Mouse (Mus musculus): ENCODE measurements around the gene Med26. TPM values are rescaled to one million over a fixed set of nuclear protein-coding genes. Genes with fewer than 3 reads are reported as not detected.
A peak's percentile ranks its signal among the peaks of the same experiment; 100 is the strongest.

The Med26 gene
- total RNA-seq, 1 experiment = 15.3 TPM

DNA sequence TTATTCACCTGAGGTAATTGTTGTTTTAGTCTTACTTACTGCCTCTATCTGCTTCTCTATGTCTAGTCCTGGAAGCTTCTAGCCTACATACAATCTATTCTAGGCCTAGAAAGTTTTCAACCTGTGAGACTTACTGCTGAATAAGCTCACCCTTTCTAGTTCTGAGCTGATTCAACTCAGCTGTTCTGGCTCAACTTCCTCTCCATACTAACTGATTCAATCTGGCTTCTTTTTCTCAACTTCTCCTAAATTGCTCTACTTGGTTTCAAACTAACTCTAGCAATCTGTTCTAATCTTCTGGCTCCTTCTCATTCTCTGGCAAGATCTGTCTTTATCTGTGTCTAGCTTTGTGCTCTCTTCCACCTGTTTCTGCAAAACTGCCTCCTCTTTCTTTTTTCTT lies 26.2 kb downstream of the Med26 start:
- no peaks in the 10 kb centered on the region for H3K9me3 ChIP-seq (ENCODE audit: control insufficient read depth, insufficient read depth, low read depth, low read length)
- peak overlapping the region; percentile 44; the same call in 1 of the 2 replicates for H3K27ac ChIP-seq (ENCODE audit: insufficient read depth, low read depth, low read length, poor library complexity, severe bottlenecking)
- H3K36me3 ChIP-seq (ENCODE audit: control insufficient read depth, insufficient read depth, low read length, poor library complexity, severe bottlenecking) = peaks cover 6% of the 10 kb centered on the region
- in situ Hi-C loops (cut with MboI; ENCODE audit: low sequenced_read_pairs in 2 of 2, unreplicated experiment in 2 of 2) = no loop called here
- H3K4me3 ChIP-seq (ENCODE audit: insufficient read depth in 1 of 2, low read depth in 1 of 2, low read length in 2 of 2, poor library complexity in 1 of 2, severe bottlenecking in 1 of 2) = no peak overlapping the region
- DNase-seq (ENCODE audit: low read depth, low spot score) = no peak
- TF ChIP-seq MAFK (IDR thresholded peaks at IDR 0.05; ENCODE audit: insufficient read depth, low read depth, low read length) (no peak), CHD2 (IDR thresholded peaks at IDR 0.05; ENCODE audit: low read depth, low read length) (no peak), HCFC1 (IDR thresholded peaks at IDR 0.05; ENCODE audit: borderline replicate concordance, insufficient read depth, low read length) (no peak), ZNF384 (IDR thresholded peaks at IDR 0.05; ENCODE audit: low read depth, low read length) (no peak), ZC3H11A (IDR thresholded peaks at IDR 0.05; ENCODE audit: borderline replicate concordance, low read depth, low read length) (no peak)
- H3K4me1 ChIP-seq (ENCODE audit: control insufficient read depth in 2 of 2, insufficient read depth in 2 of 2, low read length in 2 of 2, poor library complexity in 1 of 2) = peaks cover 3 to 11% of the 10 kb centered on the region in 2 experiments; a peak in 3 of 4 replicates
- H3K9ac ChIP-seq (ENCODE audit: insufficient read depth, low read depth, low read length, poor library complexity, severe bottlenecking) = no peak overlapping the region

DNA sequence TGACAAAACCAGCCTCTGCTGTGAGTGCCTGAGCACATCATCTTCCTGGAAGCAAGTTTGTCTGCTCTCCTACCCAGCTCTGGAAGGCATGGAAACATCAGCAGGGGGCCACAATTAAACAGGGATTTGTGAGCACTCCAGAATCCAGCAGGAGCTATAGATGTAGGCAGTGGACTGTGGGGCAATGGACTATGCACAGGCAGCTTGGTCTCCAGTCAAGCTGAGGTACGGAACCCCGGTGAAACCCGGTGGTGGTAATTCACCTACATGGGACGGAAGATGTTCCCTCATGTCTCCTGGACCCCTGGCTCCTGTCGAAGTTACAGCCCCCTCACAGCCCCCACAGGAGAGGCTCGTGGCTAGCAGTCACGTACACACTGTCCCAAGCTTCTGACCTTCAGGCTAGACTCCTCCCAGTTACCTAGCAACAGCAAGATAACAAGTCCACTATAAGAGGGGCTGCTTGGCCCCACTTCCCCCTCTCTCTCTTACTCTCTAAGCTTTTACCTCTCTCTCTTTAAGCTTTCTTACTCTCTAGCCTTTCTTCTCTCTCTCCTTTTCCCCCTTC lies 30.6 kb downstream of the Med26 start:
- Histone ChIP-seq H3K36me3 (ENCODE audit: control insufficient read depth, insufficient read depth, low read length, poor library complexity, severe bottlenecking) (peaks cover 11% of the 10 kb centered on the region; the same call in 1 of the 2 replicates), H3K4me1 (ENCODE audit: control insufficient read depth in 2 of 2, insufficient read depth in 2 of 2, low read length in 2 of 2, poor library complexity in 1 of 2) (peaks cover 3 to 7% of the 10 kb centered on the region in 2 experiments; a peak in 2 of 4 replicates), H3K4me3 (ENCODE audit: insufficient read depth in 1 of 2, low read depth in 1 of 2, low read length in 2 of 2, poor library complexity in 1 of 2, severe bottlenecking in 1 of 2) (no peak overlapping the region), H3K27ac (ENCODE audit: insufficient read depth, low read depth, low read length, poor library complexity, severe bottlenecking) (no peak overlapping the region), H3K9me3 (ENCODE audit: control insufficient read depth, insufficient read depth, low read depth, low read length) (no peaks in the 10 kb centered on the region), H3K9ac (ENCODE audit: insufficient read depth, low read depth, low read length, poor library complexity, severe bottlenecking) (no peak overlapping the region)
- no peak for TF ChIP-seq ZNF384 (IDR thresholded peaks at IDR 0.05; ENCODE audit: low read depth, low read length)
- TF ChIP-seq HCFC1 (IDR thresholded peaks at IDR 0.05; ENCODE audit: borderline replicate concordance, insufficient read depth, low read length) = no peak
- no peak for DNase-seq (ENCODE audit: low read depth, low spot score)
- in situ Hi-C loops (cut with MboI; ENCODE audit: low sequenced_read_pairs in 2 of 2, unreplicated experiment in 2 of 2) = no loop called here

DNA sequence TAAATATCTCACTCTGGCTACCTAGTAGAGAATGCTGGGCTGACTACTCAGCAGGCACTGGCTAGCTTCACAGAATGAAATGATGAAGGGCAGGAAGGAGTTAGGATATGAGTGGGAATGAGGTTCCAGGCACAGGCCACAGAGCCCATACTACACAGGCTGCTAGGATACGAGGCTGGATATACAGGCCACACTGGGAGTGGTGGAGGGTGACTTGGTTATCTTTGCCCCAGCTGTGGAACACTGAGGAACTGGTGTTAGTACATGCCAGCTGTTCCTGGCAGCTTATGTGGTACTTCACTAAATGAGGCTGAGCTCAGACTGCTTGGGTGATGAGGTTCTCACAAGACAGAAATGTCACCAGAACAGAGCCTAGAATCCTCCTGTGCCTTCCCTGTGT lies 34.9 kb downstream of the Med26 start:
- Histone ChIP-seq H3K27ac (ENCODE audit: insufficient read depth, low read depth, low read length, poor library complexity, severe bottlenecking) (no peak overlapping the region), H3K9me3 (ENCODE audit: control insufficient read depth, insufficient read depth, low read depth, low read length) (no peaks in the 10 kb centered on the region), H3K9ac (ENCODE audit: insufficient read depth, low read depth, low read length, poor library complexity, severe bottlenecking) (no peak overlapping the region), H3K4me3 (ENCODE audit: insufficient read depth in 1 of 2, low read depth in 1 of 2, low read length in 2 of 2, poor library complexity in 1 of 2, severe bottlenecking in 1 of 2) (no peak overlapping the region), H3K4me1 (ENCODE audit: control insufficient read depth in 2 of 2, insufficient read depth in 2 of 2, low read length in 2 of 2, poor library complexity in 1 of 2) (peaks cover 2 to 5% of the 10 kb centered on the region in 2 experiments; a peak in 2 of 4 replicates), H3K36me3 (ENCODE audit: control insufficient read depth, insufficient read depth, low read length, poor library complexity, severe bottlenecking) (peaks cover 6% of the 10 kb centered on the region; the same call in 1 of the 2 replicates)
- TF ChIP-seq HCFC1 (IDR thresholded peaks at IDR 0.05; ENCODE audit: borderline replicate concordance, insufficient read depth, low read length) = no peak
- no peak for TF ChIP-seq MAFK (IDR thresholded peaks at IDR 0.05; ENCODE audit: insufficient read depth, low read depth, low read length)
- no peak for TF ChIP-seq ZNF384 (IDR thresholded peaks at IDR 0.05; ENCODE audit: low read depth, low read length)
- TF ChIP-seq ZC3H11A (IDR thresholded peaks at IDR 0.05; ENCODE audit: borderline replicate concordance, low read depth, low read length) = no peak
- no peak for TF ChIP-seq CHD2 (IDR thresholded peaks at IDR 0.05; ENCODE audit: low read depth, low read length)
- in situ Hi-C loops (cut with MboI; ENCODE audit: low sequenced_read_pairs in 2 of 2, unreplicated experiment in 2 of 2) = no loop called here
- DNase-seq (ENCODE audit: low read depth, low spot score) = no peak

DNA sequence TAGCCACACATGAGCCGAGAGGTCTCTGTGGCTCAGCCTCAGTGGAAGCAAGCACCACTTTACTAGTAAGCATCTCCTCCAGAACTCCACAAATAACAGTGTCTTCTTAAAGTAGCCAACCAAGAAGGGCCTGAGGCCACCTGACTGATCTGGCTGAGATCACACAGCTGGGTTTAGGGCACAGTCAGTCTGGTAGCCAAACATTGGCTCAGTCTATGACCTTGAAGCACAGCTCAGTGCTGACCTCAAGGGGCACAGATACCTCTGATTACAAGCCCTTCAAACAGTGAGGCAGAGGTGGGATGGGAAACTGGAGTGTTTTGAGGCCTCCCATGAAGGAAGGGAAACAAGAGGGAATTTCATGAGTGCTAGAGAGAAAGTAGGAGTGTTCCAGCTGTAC lies 35.4 kb downstream of the Med26 start:
- H3K4me3 ChIP-seq (ENCODE audit: insufficient read depth in 1 of 2, low read depth in 1 of 2, low read length in 2 of 2, poor library complexity in 1 of 2, severe bottlenecking in 1 of 2) = no peak overlapping the region
- no peak for DNase-seq (ENCODE audit: low read depth, low spot score)
- H3K36me3 ChIP-seq (ENCODE audit: control insufficient read depth, insufficient read depth, low read length, poor library complexity, severe bottlenecking) = peaks cover 6% of the 10 kb centered on the region; the same call in 1 of the 2 replicates
- H3K9me3 ChIP-seq (ENCODE audit: control insufficient read depth, insufficient read depth, low read depth, low read length) = no peaks in the 10 kb centered on the region
- no peak overlapping the region for H3K9ac ChIP-seq (ENCODE audit: insufficient read depth, low read depth, low read length, poor library complexity, severe bottlenecking)
- H3K27ac ChIP-seq (ENCODE audit: insufficient read depth, low read depth, low read length, poor library complexity, severe bottlenecking) = no peak overlapping the region
- in situ Hi-C loops (cut with MboI; ENCODE audit: low sequenced_read_pairs in 2 of 2, unreplicated experiment in 2 of 2) = no loop called here
- peaks cover 2 to 5% of the 10 kb centered on the region in 2 experiments; a peak in 2 of 4 replicates for H3K4me1 ChIP-seq (ENCODE audit: control insufficient read depth in 2 of 2, insufficient read depth in 2 of 2, low read length in 2 of 2, poor library complexity in 1 of 2)
- TF ChIP-seq HCFC1 (IDR thresholded peaks at IDR 0.05; ENCODE audit: borderline replicate concordance, insufficient read depth, low read length) (no peak), ZNF384 (IDR thresholded peaks at IDR 0.05; ENCODE audit: low read depth, low read length) (no peak), CHD2 (IDR thresholded peaks at IDR 0.05; ENCODE audit: low read depth, low read length) (no peak), MAFK (IDR thresholded peaks at IDR 0.05; ENCODE audit: insufficient read depth, low read depth, low read length) (no peak), ZC3H11A (IDR thresholded peaks at IDR 0.05; ENCODE audit: borderline replicate concordance, low read depth, low read length) (no peak)
